Mouse (Mus musculus) left cerebral cortex, postnatal 14 days (tissue): ENCODE measurements around the gene Rccd1. TPM values are rescaled to one million over a fixed set of nuclear protein-coding genes. Genes with fewer than 3 reads are reported as not detected.

Experiments
- DNase-seq, 2 experiments: peaks; one replicate each; pipeline ENCODE4 v3.0.0; 2021 to 2022; ENCODE audit warnings: low spot score in 2 of 2, mixed read lengths in 1 of 2
- intact Hi-C: fragments of 180-260 bp; cut with DNase I; formaldehyde crosslinking; loops from one replicate; pipeline ENCODE4 v1.15.1; 2025
- long read RNA-seq, 2 experiments: library from polyadenylated mRNA; stranded (forward); transcript quantifications; one replicate each; pipeline ENCODE4 v2.0.0; 2021
- total RNA-seq, 2 experiments: library from RNA; stranded (reverse); gene quantifications; 2 replicates each; pipeline ENCODE4 v1.2.3; 2021

Gene Rccd1
- total RNA-seq, result 10 to 100 TPM; 11.8 to 12.8 TPM
- long read RNA-seq, experiment 1, partial matches to known transcripts, result 0 of 9 reads
- long read RNA-seq, experiment 1, other reads (novel, unspliced or antisense), result 3 of 9 reads
- long read RNA-seq, experiment 2, partial matches to known transcripts, result 0 of 5 reads
- long read RNA-seq, experiment 2, other reads (novel, unspliced or antisense), result 3 of 5 reads

- DNase-seq, result peak; percentile 96
- intact Hi-C loops, result no loop called here
Observed at GRCm38 (mm10) chr7:80324043-80324815, at the start of gene Rccd1. Gene Rccd1, minus strand, starts transcription at chr7:80324454.

DNA sequence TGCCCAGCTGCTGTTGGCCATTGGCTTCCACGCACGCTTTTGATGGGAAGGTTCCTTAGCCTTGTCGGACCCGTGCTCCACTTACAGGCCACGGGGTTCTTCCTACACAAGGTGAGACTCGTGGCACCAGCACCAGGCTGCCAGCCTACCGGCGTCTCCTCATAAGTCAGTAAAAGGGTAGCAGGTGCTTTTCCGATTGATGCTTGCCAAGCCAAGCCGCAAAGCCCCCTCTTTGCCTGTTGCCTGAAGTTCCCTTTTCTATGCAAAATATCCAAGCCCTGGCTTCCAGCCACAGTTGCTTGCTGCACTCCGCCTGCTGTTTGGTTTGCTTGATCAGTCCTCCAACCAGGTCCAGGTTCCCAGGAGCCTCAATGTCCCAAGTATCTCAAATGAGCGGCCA is 49.6 kb upstream of the Rccd1 start:
- no peak for DNase-seq
- intact Hi-C loops, result loop anchor here (10.0 kb wide), 1 partner anchor 229 kb away; no protein-coding TSS in a partner anchor

- intact Hi-C loops, result loop anchor here (10.0 kb wide), 1 partner anchor 229 kb away; no protein-coding TSS in a partner anchor
- DNase-seq, result no peak
Observed at GRCm38 (mm10) chr7:80373352-80373751, 49.1 kb upstream of the Rccd1 start.

DNA sequence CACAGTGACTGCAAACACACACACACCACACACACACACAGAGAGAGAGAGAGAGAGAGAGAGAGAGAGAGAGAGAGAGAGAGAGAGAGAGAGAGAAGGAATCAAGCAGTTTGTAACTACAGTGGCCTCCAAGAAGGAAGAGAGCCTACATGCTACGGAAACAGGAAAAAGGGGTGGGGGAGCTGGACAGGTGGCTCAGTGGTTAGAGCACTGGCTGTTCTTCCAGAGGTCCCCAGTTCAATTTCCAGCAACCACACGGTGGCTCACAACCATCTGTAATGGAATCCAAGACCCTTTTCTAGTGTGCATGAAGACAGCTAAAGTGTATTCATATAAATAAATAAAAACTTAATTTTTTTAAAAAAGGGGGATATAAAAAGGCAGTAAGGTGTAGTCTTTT is 48.4 kb upstream of the Rccd1 start:
- intact Hi-C loops, result loop anchor here (10.0 kb wide), 1 partner anchor 228 kb away; no protein-coding TSS in a partner anchor
- DNase-seq, result no peak

DNA sequence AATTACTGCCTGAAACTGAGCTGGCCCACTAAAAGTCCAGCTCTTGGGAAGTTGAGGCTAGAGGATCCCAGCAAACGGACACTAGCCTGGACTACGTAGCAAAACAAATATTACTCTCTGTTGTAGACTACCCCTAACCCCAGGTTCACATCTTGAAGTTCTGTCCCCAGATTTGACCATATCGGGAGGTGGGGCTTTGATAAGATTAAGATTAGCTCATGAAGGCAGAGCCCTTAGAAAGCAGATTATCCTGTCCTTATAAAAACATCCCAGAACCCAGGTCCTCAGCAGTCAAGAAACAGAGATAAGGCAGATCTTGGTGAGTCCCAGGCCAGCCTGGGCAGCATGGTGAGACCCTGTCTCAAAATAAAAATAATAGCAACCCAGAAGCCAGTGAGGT is 47.9 kb upstream of the Rccd1 start:
- intact Hi-C loops, result loop anchor here (10.0 kb wide), 1 partner anchor 227 kb away; no protein-coding TSS in a partner anchor
- no peak for DNase-seq

- intact Hi-C loops, result loop anchor here (2.0 to 10.0 kb wide), 2 partner anchors 30 to 226 kb away; partner anchors contain the start of gene Unc45a
- DNase-seq, result peak; percentile 67 to 79
Observed at GRCm38 (mm10) chr7:80371041-80371751, 46.9 kb upstream of the Rccd1 start, which contains the start of gene Man2a2. Gene Man2a2, minus strand, starts transcription at chr7:80371375.

DNA sequence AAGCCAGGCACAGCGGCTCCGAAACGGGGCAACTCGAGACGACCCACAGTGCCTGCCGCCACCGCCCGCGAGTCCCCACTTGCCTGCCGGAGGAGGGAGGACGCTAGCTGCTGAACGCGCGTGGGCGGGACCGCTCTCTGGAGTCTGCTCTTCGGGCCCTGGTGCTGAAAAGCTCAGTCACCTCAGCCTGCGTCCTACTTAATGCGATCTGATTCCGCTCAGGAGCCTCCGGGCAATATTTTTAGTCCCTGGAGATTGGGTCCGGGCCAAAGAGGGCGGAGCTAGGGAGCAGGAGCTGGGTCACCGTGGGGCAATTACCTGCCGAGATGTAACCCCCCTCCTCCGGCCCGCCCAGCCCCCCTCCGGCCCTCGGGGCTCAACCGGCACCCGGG is 46.4 kb upstream of the Rccd1 start:
- peak; percentile 84 to 87 for DNase-seq
- intact Hi-C loops, result loop anchor here (2.0 to 10.0 kb wide), 2 partner anchors 30 to 226 kb away; partner anchors contain the start of gene Unc45a

DNA sequence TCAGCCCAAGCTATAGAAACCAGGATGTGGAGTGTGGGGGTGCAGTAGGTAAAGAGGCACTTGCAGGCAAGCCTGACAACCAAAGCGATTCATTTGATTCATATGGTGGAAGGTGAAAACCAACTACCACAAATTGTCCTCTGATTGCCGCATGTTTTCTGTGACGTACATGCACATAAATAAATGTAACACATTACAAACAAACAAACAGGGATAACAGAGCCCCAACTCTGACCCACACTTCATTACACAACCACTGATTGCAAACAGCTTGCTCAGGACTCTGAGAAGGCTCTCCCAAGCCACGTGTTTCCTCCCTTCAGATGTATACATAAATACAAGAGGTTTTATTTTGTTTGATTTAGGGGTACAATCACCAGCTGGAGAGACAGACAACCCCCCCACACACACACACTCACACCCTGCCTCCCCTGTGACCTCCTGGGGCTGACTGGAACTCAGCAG is 45.7 kb upstream of the Rccd1 start:
- intact Hi-C loops, result loop anchor here (2.0 to 10.0 kb wide), 2 partner anchors 29 to 225 kb away; partner anchors contain the start of gene Unc45a
- DNase-seq, result no peak

GRCm38 (mm10) chr7:80369461-80369860 is 45.2 kb upstream of the Rccd1 start:
- no peak for DNase-seq
- intact Hi-C loops, result no loop called here

DNA sequence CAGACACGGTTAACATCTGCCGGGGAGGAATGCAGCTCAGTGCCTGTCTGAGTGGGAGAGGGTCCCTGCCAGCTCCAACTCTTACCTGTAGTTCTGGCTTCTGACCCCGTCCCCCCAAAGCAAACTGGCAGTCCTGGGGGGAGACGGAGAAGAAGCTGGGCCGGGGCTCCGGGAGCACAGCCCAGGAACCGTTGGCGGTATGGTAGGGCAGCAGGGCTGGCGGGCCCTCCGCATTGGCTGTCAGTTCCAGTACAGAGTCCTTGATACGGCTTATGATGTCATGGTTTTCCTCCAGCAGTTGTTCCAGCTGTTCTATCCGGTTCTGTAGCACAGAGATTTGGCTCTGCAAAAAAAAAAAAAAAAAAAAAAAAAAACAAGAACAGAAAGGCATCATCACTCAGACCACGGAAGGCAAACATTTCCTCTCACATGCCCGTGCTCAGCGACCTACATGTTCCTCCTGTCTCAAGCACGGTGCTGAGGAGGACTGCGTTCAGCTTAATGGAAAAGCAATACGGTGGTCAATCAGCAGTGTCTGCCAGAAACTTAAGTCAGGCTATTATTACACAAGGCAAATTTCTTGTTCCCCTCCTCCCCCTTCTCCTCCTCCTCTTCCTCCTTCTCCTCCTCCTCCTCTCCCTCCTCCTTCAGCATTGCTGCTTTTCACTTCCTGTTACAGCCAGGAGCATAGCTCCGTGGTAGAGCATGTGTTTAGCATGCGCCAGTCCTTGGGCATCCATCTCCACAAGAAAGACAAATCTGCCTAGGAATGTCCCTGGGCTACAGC is 44.6 kb upstream of the Rccd1 start:
- intact Hi-C loops, result no loop called here
- no peak for DNase-seq

GRCm38 (mm10) chr7:80368009-80368408 is 43.8 kb upstream of the Rccd1 start:
- intact Hi-C loops, result no loop called here

GRCm38 (mm10) chr7:80367232-80367631 is 43.0 kb upstream of the Rccd1 start:
- intact Hi-C loops, result no loop called here
- no peak for DNase-seq

More at GRCm38 (mm10) chr7:80368009-80368408, 43.8 kb upstream of the Rccd1 start:
- DNase-seq, result no peak

DNA sequence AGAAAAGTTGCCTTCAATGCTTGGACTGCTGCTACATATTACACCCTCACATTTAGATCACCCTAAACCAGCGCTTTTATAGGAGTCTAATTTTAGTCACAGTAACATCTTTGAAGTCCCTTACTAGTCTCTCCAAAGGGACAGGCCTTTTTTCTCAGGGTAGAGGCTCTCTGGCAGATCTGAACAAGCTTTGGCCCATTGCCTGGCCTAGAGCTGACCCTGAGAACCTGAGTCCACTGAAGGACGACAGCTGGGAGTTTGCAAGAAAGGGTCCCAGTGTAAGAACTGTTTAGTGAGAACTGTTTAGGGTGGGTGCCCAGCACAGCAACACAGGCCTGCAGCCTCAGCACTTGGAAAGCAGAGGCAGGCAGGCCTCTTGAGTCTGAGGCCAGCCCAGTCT is 41.5 kb upstream of the Rccd1 start:
- intact Hi-C loops, result no loop called here
- no peak for DNase-seq

GRCm38 (mm10) chr7:80360435-80360834 is 36.2 kb upstream of the Rccd1 start:
- intact Hi-C loops, result no loop called here
- no peak for DNase-seq

DNA sequence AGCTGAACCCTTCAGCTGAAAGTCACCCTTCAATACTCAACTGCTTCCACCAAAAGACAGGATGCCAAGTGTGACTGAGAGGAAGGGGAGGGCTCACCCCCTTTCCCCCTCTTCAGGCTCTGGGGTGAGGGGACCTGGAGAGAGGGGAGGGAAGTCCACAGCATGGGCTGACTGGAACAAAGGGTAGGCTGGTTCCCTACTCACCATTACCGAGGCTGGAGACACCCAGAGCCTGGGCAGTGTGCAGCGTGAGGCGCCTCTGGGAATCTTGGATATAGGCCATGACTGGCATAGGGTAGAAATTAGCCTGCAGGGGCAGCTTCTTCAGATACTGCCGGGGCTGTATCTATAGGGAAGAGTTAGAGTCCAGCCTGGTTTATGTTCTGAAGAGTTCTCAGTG is 33.8 kb upstream of the Rccd1 start:
- intact Hi-C loops, result no loop called here

DNA sequence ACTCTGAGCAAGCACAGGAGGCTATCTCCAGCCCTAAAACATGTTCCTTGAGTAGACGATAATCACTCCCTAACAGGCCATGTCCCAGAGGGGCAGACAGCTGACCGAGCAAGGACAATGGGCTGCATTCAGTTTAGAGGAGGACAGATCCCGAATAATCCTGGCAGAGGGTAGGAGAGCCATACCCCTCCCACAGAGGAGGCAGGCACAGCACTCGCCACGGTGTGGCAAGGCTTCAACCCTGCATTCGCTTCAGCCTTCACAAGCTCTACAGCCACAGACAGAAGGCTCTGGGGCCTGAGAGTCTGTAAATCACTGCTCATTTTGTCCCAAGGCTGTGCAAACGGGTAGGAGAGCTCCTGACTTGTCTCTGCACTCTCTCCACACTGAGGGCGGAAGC is 32.9 kb upstream of the Rccd1 start:
- intact Hi-C loops, result no loop called here
- DNase-seq, result peak in 1 of 2 experiments; percentile 53

More for the DNA sequence above, 33.8 kb upstream of the Rccd1 start:
- no peak for DNase-seq

DNA sequence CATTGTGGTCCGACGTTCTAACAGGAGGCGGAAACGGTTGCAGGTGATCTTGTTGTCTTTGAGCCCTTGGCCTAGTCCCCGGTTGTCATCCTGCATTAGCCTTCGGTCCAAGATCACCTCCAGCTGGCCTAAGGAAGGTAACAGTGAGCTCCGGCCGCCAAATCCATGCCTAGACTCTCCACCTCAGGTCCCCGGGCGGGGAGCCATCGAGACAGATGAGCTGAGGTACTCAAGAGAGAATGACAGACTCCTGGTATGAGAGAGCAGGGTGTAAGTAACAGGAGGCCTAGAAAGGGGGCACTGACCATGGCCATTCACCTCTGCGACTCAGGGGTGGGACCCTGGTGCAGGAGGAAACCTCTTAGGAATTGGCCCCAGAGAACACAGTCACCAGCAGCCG is 32.1 kb upstream of the Rccd1 start:
- no peak for DNase-seq
- intact Hi-C loops, result no loop called here

DNA sequence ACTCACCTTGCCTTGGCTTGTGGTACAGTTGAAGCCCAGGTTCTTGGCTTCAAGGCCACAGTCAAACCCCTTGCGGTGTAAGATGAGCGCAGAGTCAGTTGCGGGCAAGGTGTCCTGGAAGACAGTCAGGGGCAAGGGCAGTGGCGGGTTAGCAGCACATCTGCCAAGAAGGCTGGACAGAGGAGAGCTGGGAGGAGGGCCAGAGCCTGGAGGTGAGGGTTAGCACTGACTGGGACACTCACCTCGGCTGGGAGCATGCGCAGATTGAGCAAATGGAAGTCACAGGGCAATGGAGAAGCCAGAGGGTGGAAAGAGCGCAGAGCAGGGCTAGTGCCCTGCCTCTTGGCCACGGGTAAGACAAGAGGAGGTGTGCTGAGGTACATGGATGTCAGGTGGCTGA is 28.7 kb upstream of the Rccd1 start:
- intact Hi-C loops, result no loop called here
- DNase-seq, result no peak

GRCm38 (mm10) chr7:80350808-80351207 is 26.6 kb upstream of the Rccd1 start:
- DNase-seq, result no peak
- intact Hi-C loops, result no loop called here
